Mouse (Mus musculus) brain, embryonic 14.5 days (tissue): ENCODE measurements around the gene Cbx5.

Experiments used
- CTCF ChIP-seq: fragments of 200-500 bp; IDR thresholded peaks from 2 replicates; pipeline ENCODE4 v1.5.1; 2012; ENCODE audit warnings: inconsistent platforms, mild to moderate bottlenecking, moderate library complexity, borderline replicate concordance; ENCODE audit not compliant: insufficient read depth, insufficient read length; ENCODE audit errors: extremely low read depth
- POLR2A ChIP-seq: fragments of 200-500 bp; IDR thresholded peaks from 2 replicates; pipeline ENCODE4 v1.6.1; 2012; ENCODE audit warnings: mild to moderate bottlenecking, inconsistent platforms, borderline replicate concordance; ENCODE audit not compliant: poor library complexity, insufficient read depth, insufficient read length, severe bottlenecking; ENCODE audit errors: extremely low read depth

- no peak for TF ChIP-seq POLR2A
- TF ChIP-seq CTCF, result no peak
Measured at GRCm38 (mm10) chr15:103220785-103221184, 18.8 kb downstream of the Cbx5 start.
